8 mouse cellular contexts compared by ENCODE assay signal in the genomic region with DNA sequence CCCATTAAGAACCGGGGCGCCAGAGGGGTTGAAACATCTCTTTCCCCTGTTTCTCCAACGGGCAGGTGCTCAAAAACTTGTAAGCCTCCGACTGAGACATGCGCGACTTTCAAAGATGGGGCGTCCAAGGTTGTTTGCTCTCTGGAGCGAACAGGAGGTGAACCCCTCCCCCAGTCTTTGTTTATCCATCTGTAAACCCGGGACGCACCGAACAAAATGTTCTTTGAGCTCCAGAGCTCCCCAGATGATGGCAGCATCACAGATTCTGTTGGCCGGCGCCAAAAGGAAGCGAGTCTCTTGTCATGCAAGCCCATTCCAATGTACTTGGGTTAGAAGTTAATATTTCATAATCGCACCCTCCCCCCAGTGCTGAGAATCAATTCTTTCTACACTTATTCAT. TPM values are rescaled to one million over a fixed set of nuclear protein-coding genes. Genes with fewer than 3 reads are reported as not detected.
A peak's percentile ranks its signal among the peaks of the same experiment; 100 is the strongest.
DNase-seq lines count a peak whose midpoint lies in the region; ATAC-seq and TF ChIP-seq lines count a peak whose summit lies in the region.

No protein-coding gene starts in this region.

- no peak for TF ChIP-seq CTCF in gastrocnemius, adult 2 months (IDR thresholded peaks at IDR 0.05)
- no peak for TF ChIP-seq CTCF in intestine, postnatal 0 days (IDR thresholded peaks at IDR 0.05; ENCODE audit: low read depth)
- TF ChIP-seq CTCF in stomach, postnatal 0 days (IDR thresholded peaks at IDR 0.05; ENCODE audit: low read depth) = no peak

- H3K27me3 ChIP-seq in forebrain, embryonic 11.5 days (ENCODE audit: control insufficient read depth, insufficient read depth, low read length) = peaks cover 28% of the 10 kb centered on the region
- no peaks in the 10 kb centered on the region for H3K27me3 ChIP-seq in intestine, postnatal 0 days (replicated peaks; ENCODE audit: control insufficient read depth, insufficient read depth, low read length)
- H3K27me3 ChIP-seq in liver, embryonic 16.5 days (ENCODE audit: control insufficient read depth, insufficient read depth, low read depth, low read length) = peaks cover 38% of the 10 kb centered on the region
- no peaks in the 10 kb centered on the region; the same call in 1 of the 2 replicates for H3K27me3 ChIP-seq in stomach, postnatal 0 days (ENCODE audit: control insufficient read depth, insufficient read depth, low read length)

- ATAC-seq in forebrain, embryonic 11.5 days (replicated peaks; ENCODE audit: low FRiP score) = no peak
- no peak for ATAC-seq in intestine, postnatal 0 days
- no peak for ATAC-seq in liver, embryonic 16.5 days (ENCODE audit: low read depth)
- no peak for ATAC-seq in stomach, postnatal 0 days (ENCODE audit: low FRiP score, low TSS enrichment)

- peak overlapping the region; percentile 82 for H3K4me2 ChIP-seq in forebrain, embryonic 11.5 days (ENCODE audit: low read depth, low read length, severe bottlenecking)
- H3K4me2 ChIP-seq in intestine, postnatal 0 days (replicated peaks; ENCODE audit: low read depth) = peak overlapping the region; percentile 90
- peak overlapping the region; percentile 89 for H3K4me2 ChIP-seq in liver, embryonic 16.5 days (ENCODE audit: low read depth, low read length)
- H3K4me2 ChIP-seq in stomach, postnatal 0 days (replicated peaks; ENCODE audit: low read depth) = peak overlapping the region; percentile 93

- no peak for TF ChIP-seq EP300 in stomach, postnatal 0 days (optimal IDR thresholded peaks at IDR 0.05)

- H3K4me1 ChIP-seq in forebrain, embryonic 11.5 days (replicated peaks; ENCODE audit: control insufficient read depth, insufficient read depth, low read length) = peaks cover 16% of the 10 kb centered on the region; the same call in 1 of the 2 replicates
- H3K4me1 ChIP-seq in intestine, postnatal 0 days (replicated peaks; ENCODE audit: control insufficient read depth, insufficient read depth, low read length) = peaks cover 7% of the 10 kb centered on the region; the same call in 1 of the 2 replicates
- peaks cover 35% of the 10 kb centered on the region for H3K4me1 ChIP-seq in liver, embryonic 16.5 days (ENCODE audit: control insufficient read depth, low read depth, low read length)
- 0 out of 2 replicates have a peak, but pooled peaks cover 2% of the 10 kb centered on the region for H3K4me1 ChIP-seq in stomach, postnatal 0 days (replicated peaks; ENCODE audit: control insufficient read depth, insufficient read depth)

- DNase-seq in gastrocnemius, adult 2 months = peak; percentile 69
- DNase-seq in gastrocnemius, postnatal 10 days = no peak
- DNase-seq in forebrain, embryonic 11.5 days (ENCODE audit: low spot score) = no peak
- no peak for DNase-seq in stomach, postnatal 0 days (ENCODE audit: low spot score)
- no peak for DNase-seq in adrenal gland, postnatal 36 days
- no peak for DNase-seq in embryo, embryonic 10 days (ENCODE audit: low spot score)

- peak overlapping the region; percentile 84 for H3K27ac ChIP-seq in gastrocnemius, adult 2 months
- no peak overlapping the region for H3K27ac ChIP-seq in forebrain, embryonic 11.5 days (ENCODE audit: low read depth, low read length)
- H3K27ac ChIP-seq in intestine, postnatal 0 days (ENCODE audit: low read depth, low read length) = peak overlapping the region; percentile 91
- peak overlapping the region; percentile 75 for H3K27ac ChIP-seq in liver, embryonic 16.5 days (ENCODE audit: low read length)
- no peak overlapping the region for H3K27ac ChIP-seq in stomach, postnatal 0 days (replicated peaks)

- peak overlapping the region; percentile 59; the same call in 1 of the 2 replicates for H3K9ac ChIP-seq in forebrain, embryonic 11.5 days (ENCODE audit: low read length)
- 0 out of 2 replicates have a peak overlapping the region, but pooled peaks have one; percentile 62 for H3K9ac ChIP-seq in intestine, postnatal 0 days (ENCODE audit: low read depth, low read length)
- H3K9ac ChIP-seq in liver, embryonic 16.5 days (ENCODE audit: low read depth, low read length) = peak overlapping the region; percentile 25; the same call in 1 of the 2 replicates
- no peak overlapping the region for H3K9ac ChIP-seq in stomach, postnatal 0 days (ENCODE audit: low read length)

- H3K36me3 ChIP-seq in forebrain, embryonic 11.5 days (ENCODE audit: control insufficient read depth, insufficient read depth, low read length) = no peaks in the 10 kb centered on the region
- H3K36me3 ChIP-seq in intestine, postnatal 0 days (ENCODE audit: control insufficient read depth, insufficient read depth) = no peaks in the 10 kb centered on the region
- H3K36me3 ChIP-seq in liver, embryonic 16.5 days (ENCODE audit: control insufficient read depth, insufficient read depth) = no peaks in the 10 kb centered on the region
- no peaks in the 10 kb centered on the region for H3K36me3 ChIP-seq in stomach, postnatal 0 days (ENCODE audit: control insufficient read depth, insufficient read depth, low read length)

- peak overlapping the region; percentile 82 for H3K4me3 ChIP-seq in gastrocnemius, adult 2 months
- H3K4me3 ChIP-seq in forebrain, embryonic 11.5 days (ENCODE audit: low read depth, low read length) = peak overlapping the region; percentile 58; the same call in 1 of the 2 replicates
- H3K4me3 ChIP-seq in intestine, postnatal 0 days (ENCODE audit: low read depth, low read length) = peak overlapping the region; percentile 61; the same call in 1 of the 2 replicates
- peak overlapping the region; percentile 63 for H3K4me3 ChIP-seq in liver, embryonic 16.5 days (ENCODE audit: low read depth, low read length)
- H3K4me3 ChIP-seq in stomach, postnatal 0 days (ENCODE audit: low read depth, low read length) = no peak overlapping the region; the same call in 1 of the 2 replicates

- 12% methylated on average over 15 of the region's 15 CpGs for WGBS in forebrain, embryonic 11.5 days
- WGBS in intestine, postnatal 0 days = 9% methylated on average over 15 of the region's 15 CpGs
- WGBS in liver, embryonic 16.5 days (ENCODE audit: insufficient replicate concordance) = 18% methylated on average over 15 of the region's 15 CpGs
- WGBS in stomach, postnatal 0 days = 12% methylated on average over 15 of the region's 15 CpGs

- intact Hi-C loops in gastrocnemius, adult 2 months (cut with DNase I) = no loop called here

- H3K9me3 ChIP-seq in forebrain, embryonic 11.5 days (ENCODE audit: control insufficient read depth, low read length) = no peaks in the 10 kb centered on the region
- no peaks in the 10 kb centered on the region for H3K9me3 ChIP-seq in intestine, postnatal 0 days (ENCODE audit: control insufficient read depth)
- no peaks in the 10 kb centered on the region for H3K9me3 ChIP-seq in liver, embryonic 16.5 days (replicated peaks; ENCODE audit: control insufficient read depth, low read length)
- H3K9me3 ChIP-seq in stomach, postnatal 0 days (ENCODE audit: control insufficient read depth, low read length) = no peaks in the 10 kb centered on the region

RNA-seq across cellular contexts. Expression of gene Mast3, which starts 6.6 kb away (rescaled TPM):
- 1 to 10 TPM; 2.7 to 3.6 TPM for total RNA-seq in gastrocnemius, adult 2 months (2021)
- 1 to 10 TPM; 7.2 to 8.9 TPM for total RNA-seq in gastrocnemius, postnatal 10 days (2021)
- 15.9 and 17.4 TPM in 2 replicates for polyA plus RNA-seq in forebrain, embryonic 11.5 days (2014; fragmentation: Nextera tagmentation; extraction: Ambion mirVana)
- 4.4 and 7.2 TPM in 2 replicates for polyA plus RNA-seq in intestine, postnatal 0 days (2015; fragmentation: Nextera tagmentation; extraction: Ambion mirVana)
- 7.5 and 9.0 TPM in 2 replicates for polyA plus RNA-seq in liver, embryonic 16.5 days (2015; fragmentation: Nextera tagmentation; extraction: Ambion mirVana)
- 5.6 and 5.7 TPM in 2 replicates for polyA plus RNA-seq in stomach, postnatal 0 days (2015; fragmentation: Nextera tagmentation; extraction: Ambion mirVana)
- total RNA-seq in adrenal gland, postnatal 36 days (2021) = 10 to 100 TPM; 16.8 to 19.0 TPM

RNA-seq across cellular contexts. Expression of gene Il12rb1, which starts 10.0 kb away (rescaled TPM):
- not detected for total RNA-seq in gastrocnemius, adult 2 months (2021)
- under 1 TPM; 0.16 to 0.23 TPM for total RNA-seq in gastrocnemius, postnatal 10 days (2021)
- polyA plus RNA-seq in forebrain, embryonic 11.5 days (2014; fragmentation: Nextera tagmentation; extraction: Ambion mirVana) = not detected in 2 replicates
- 0.29 and 0.31 TPM in 2 replicates for polyA plus RNA-seq in intestine, postnatal 0 days (2015; fragmentation: Nextera tagmentation; extraction: Ambion mirVana)
- polyA plus RNA-seq in liver, embryonic 16.5 days (2015; fragmentation: Nextera tagmentation; extraction: Ambion mirVana) = 0.06 and 0.35 TPM in 2 replicates
- polyA plus RNA-seq in stomach, postnatal 0 days (2015; fragmentation: Nextera tagmentation; extraction: Ambion mirVana) = 0.19 and 0.29 TPM in 2 replicates
- total RNA-seq in adrenal gland, postnatal 36 days (2021) = not detected

RNA-seq across cellular contexts. Expression of gene Pik3r2, which starts 21.8 kb away (rescaled TPM):
- total RNA-seq in gastrocnemius, adult 2 months (2021) = 10 to 100 TPM; 13.9 to 16.2 TPM
- total RNA-seq in gastrocnemius, postnatal 10 days (2021) = 10 to 100 TPM; 39.4 to 47.2 TPM
- polyA plus RNA-seq in forebrain, embryonic 11.5 days (2014; fragmentation: Nextera tagmentation; extraction: Ambion mirVana) = 58.9 and 61.6 TPM in 2 replicates
- polyA plus RNA-seq in intestine, postnatal 0 days (2015; fragmentation: Nextera tagmentation; extraction: Ambion mirVana) = 37.4 and 41.0 TPM in 2 replicates
- polyA plus RNA-seq in liver, embryonic 16.5 days (2015; fragmentation: Nextera tagmentation; extraction: Ambion mirVana) = 12.2 and 13.9 TPM in 2 replicates
- polyA plus RNA-seq in stomach, postnatal 0 days (2015; fragmentation: Nextera tagmentation; extraction: Ambion mirVana) = 36.8 and 39.0 TPM in 2 replicates
- 10 to 100 TPM; 35.6 to 51.5 TPM for total RNA-seq in adrenal gland, postnatal 36 days (2021)

RNA-seq across cellular contexts. Expression of gene Mpv17l2, which starts 37.5 kb away (rescaled TPM):
- total RNA-seq in gastrocnemius, adult 2 months (2021) = 10 to 100 TPM; 21.0 to 22.8 TPM
- total RNA-seq in gastrocnemius, postnatal 10 days (2021) = 10 to 100 TPM; 30.1 to 31.4 TPM
- polyA plus RNA-seq in forebrain, embryonic 11.5 days (2014; fragmentation: Nextera tagmentation; extraction: Ambion mirVana) = 31.0 and 34.1 TPM in 2 replicates
- polyA plus RNA-seq in intestine, postnatal 0 days (2015; fragmentation: Nextera tagmentation; extraction: Ambion mirVana) = 76.3 and 80.6 TPM in 2 replicates
- 31.4 and 32.1 TPM in 2 replicates for polyA plus RNA-seq in liver, embryonic 16.5 days (2015; fragmentation: Nextera tagmentation; extraction: Ambion mirVana)
- 77.3 and 80.1 TPM in 2 replicates for polyA plus RNA-seq in stomach, postnatal 0 days (2015; fragmentation: Nextera tagmentation; extraction: Ambion mirVana)
- total RNA-seq in adrenal gland, postnatal 36 days (2021) = 100 to 1,000 TPM; 119 to 155 TPM

RNA-seq across cellular contexts. Expression of gene Arrdc2, which starts 41.2 kb away (rescaled TPM):
- total RNA-seq in gastrocnemius, adult 2 months (2021) = 100 to 1,000 TPM in 1 of 2 experiments, 10 to 100 TPM in 1; 66.5 to 182 TPM
- total RNA-seq in gastrocnemius, postnatal 10 days (2021) = 10 to 100 TPM in 1 of 2 experiments, 1 to 10 TPM in 1; 4.3 to 27.1 TPM
- 6.3 and 7.2 TPM in 2 replicates for polyA plus RNA-seq in forebrain, embryonic 11.5 days (2014; fragmentation: Nextera tagmentation; extraction: Ambion mirVana)
- polyA plus RNA-seq in intestine, postnatal 0 days (2015; fragmentation: Nextera tagmentation; extraction: Ambion mirVana) = 6.2 and 6.9 TPM in 2 replicates
- 11.6 and 13.5 TPM in 2 replicates for polyA plus RNA-seq in liver, embryonic 16.5 days (2015; fragmentation: Nextera tagmentation; extraction: Ambion mirVana)
- polyA plus RNA-seq in stomach, postnatal 0 days (2015; fragmentation: Nextera tagmentation; extraction: Ambion mirVana) = 6.6 and 6.8 TPM in 2 replicates
- 10 to 100 TPM in 1 of 2 experiments, 1 to 10 TPM in 1; 6.9 to 10.5 TPM for total RNA-seq in adrenal gland, postnatal 36 days (2021)

Comparison
In these comparisons a context has a peak if more than half of its experiments do, and no peak if none do; other contexts are left out.
1. H3K27ac ChIP-seq: peak in gastrocnemius, adult 2 months (single experiment), intestine, postnatal 0 days (single experiment) and liver, embryonic 16.5 days (single experiment); none in forebrain, embryonic 11.5 days (single experiment) and stomach, postnatal 0 days (single experiment).
2. Peak in every context shown above with its lines, with median percentiles within 50 percentile points of each other: H3K4me2 ChIP-seq.